Mouse (Mus musculus): ENCODE results near the gene Afmid. TPM values are rescaled to one million over a fixed set of nuclear protein-coding genes. Genes with fewer than 3 reads are reported as not detected.
"Not testable (repeated sequence)": the region's sequence is repeated elsewhere in the genome, so short reads cannot be mapped to it uniquely, and the experiment has no call there.

Afmid gene
- total RNA-seq, 2 experiments from 2014 or later: 7.8 to 11.5 TPM

- intact Hi-C loops (cut with DNase I): loop anchor here (10.0 kb wide), 3 partner anchors 118 to 748 kb away; no protein-coding TSS in a partner anchor
- no peak for DNase-seq
Observed at GRCm38 (mm10) chr11:117822728-117823241, 2.9 kb upstream of the Afmid start.

DNA sequence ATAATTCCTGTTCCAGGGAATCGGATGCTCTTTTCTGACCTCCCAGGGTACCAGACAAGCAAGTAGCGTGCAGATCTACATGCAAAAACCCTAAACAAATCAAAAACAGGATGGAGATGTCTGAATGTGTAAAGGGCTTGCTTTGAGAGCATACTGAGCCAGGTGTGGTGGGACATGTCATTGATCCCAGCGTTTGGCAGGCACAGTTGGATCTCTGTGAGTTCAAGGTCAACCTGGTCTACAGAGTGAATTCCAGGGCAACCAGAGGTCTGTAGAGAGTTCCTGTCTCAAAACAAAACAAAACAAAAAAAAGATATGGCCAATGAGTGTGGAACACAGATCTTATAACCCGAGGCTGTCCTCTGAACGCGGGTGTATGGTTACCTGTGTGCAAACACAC lies 2.3 kb upstream of the Afmid start:
- intact Hi-C loops (cut with DNase I): loop anchor here (10.0 kb wide), 3 partner anchors 119 to 749 kb away; no protein-coding TSS in a partner anchor
- no peak for DNase-seq

DNA sequence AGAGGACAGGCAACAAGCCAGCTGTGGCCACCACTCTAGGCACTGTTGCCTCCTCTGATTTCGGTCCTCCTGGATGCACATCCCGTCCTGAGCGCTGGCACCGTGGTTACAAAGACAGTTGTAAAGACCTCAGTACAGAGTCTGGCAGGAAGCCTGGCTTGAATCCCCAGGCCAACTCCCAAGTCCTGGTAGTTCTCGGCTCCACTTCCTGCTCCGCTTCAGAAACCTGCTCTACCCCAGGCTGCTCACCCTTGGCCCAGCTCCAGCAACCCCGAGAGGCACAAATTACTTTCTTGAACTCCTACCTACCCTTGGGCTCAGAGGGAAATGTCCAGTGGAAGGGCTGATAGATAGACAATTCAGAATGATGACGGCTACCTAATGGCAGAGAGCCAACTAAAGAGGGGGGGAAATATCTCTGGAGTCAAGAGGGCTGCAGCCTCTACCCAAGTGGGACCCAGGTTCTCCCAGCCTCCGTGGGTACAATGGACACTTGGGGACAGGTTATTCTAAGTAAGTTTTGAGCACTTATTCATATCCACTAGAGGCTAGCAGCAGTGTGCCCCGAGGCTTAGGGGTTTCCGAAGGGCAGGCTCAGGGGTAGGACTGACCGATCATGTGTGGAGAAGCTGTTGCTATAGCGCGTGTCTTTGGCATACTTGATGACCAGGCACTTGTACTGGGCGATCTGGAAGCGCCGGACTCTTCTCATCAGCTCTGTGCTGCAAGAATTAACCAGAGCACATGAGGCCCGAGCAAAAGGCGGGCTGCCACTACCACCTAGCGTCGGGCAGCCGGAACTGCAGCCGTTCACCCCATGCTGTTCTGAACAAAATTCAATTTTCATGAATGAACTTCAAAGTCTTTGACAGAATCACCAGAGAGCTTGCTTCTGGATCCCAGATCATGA lies 1.4 kb upstream of the Afmid start:
- DNase-seq: peak; percentile 79
- intact Hi-C loops (cut with DNase I): loop anchor here (2.0 to 10.0 kb wide), 4 partner anchors 120 to 750 kb away; no protein-coding TSS in a partner anchor

DNA sequence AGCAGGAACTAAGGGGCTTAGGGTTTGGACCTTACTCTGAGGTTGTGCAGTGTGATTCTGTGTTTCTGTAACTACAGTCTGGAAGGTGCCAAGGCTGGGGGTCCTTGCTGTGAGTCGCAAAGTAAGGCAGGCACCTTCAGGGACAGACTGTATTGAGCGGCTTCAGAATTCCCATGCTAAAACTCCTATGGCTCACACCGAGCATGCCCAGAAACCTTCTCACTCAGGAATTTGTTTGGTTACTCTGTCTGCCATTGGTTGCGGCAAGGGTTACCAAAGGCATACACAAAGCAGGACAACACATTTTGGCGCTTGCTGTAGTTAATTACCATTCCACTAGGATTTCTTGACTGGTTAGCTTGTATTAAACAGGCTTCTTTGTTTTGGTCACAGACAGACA lies 440 bp downstream of the Afmid start:
- no peak for DNase-seq
- intact Hi-C loops (cut with DNase I): loop anchor here (10.0 kb wide), 3 partner anchors 121 to 751 kb away; no protein-coding TSS in a partner anchor

DNA sequence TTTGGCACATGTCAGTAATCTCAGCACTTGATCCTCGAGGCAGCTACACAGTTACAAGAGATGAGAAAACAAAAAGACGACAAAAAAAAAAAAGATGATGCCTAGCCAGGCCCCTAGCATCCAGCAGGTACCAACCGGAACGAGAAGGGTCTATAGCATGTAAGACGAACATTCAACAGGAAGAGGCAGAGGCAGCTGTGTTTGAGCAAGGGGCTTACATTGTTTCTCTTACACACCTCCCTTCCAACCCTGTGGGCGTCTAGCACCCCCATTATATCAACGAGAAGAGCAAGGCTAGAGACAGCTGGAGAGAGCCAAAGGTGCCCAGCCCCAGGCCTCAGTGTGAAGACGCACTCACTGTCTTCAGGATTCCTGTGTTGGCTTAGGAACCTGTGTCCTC lies 1.2 kb downstream of the Afmid start:
- no peak for DNase-seq
- intact Hi-C loops (cut with DNase I): loop anchor here (10.0 kb wide), 3 partner anchors 122 to 752 kb away; no protein-coding TSS in a partner anchor

GRCm38 (mm10) chr11:117827386-117827785 lies 1.7 kb downstream of the Afmid start:
- no peak for DNase-seq
- intact Hi-C loops (cut with DNase I): loop anchor here (10.0 kb wide), 3 partner anchors 123 to 753 kb away; no protein-coding TSS in a partner anchor

GRCm38 (mm10) chr11:117828149-117828887 lies 2.6 kb downstream of the Afmid start:
- intact Hi-C loops (cut with DNase I): loop anchor here (10.0 kb wide), 3 partner anchors 124 to 754 kb away; no protein-coding TSS in a partner anchor

GRCm38 (mm10) chr11:117828888-117829604 lies 3.3 kb downstream of the Afmid start:
- intact Hi-C loops (cut with DNase I): loop anchor here (10.0 kb wide), 3 partner anchors 124 to 754 kb away; no protein-coding TSS in a partner anchor
- DNase-seq: peak; percentile 72

More at GRCm38 (mm10) chr11:117828149-117828887, 2.6 kb downstream of the Afmid start:
- peak; percentile 60 for DNase-seq

DNA sequence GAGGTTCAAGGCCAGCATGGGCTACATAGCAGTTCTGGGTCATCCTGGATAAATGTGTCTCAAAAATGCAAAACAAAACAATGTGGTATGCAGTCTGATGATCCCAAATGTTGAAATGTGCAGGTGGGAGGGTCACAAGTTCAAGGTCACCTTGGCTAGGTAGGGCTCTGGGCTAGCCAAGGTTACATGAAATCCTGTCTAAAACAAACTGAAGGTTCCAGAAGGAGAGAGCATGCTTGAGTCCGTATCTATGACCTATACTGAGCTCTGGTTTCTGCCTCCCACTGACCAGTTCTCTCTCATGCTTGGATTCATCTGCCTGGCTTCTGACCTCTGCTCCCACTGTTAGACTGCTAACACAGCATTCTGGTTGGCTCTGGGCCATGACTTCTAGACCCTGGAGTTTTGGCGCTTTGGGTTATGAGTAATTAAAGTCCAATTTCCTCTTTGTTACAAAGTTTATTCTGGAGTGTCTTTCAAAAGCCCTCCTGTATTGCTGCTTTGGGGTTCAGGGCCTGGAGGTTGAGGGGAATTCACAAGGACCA lies 4.0 kb downstream of the Afmid start:
- DNase-seq: no peak
- intact Hi-C loops (cut with DNase I): loop anchor here (10.0 kb wide), 3 partner anchors 125 to 755 kb away; no protein-coding TSS in a partner anchor

GRCm38 (mm10) chr11:117830401-117830800 lies 4.7 kb downstream of the Afmid start:
- no peak for DNase-seq
- intact Hi-C loops (cut with DNase I): no loop called here

- peak; percentile 69 for DNase-seq
- intact Hi-C loops (cut with DNase I): no loop called here
Observed at GRCm38 (mm10) chr11:117832086-117832969, 6.6 kb downstream of the Afmid start.

DNA sequence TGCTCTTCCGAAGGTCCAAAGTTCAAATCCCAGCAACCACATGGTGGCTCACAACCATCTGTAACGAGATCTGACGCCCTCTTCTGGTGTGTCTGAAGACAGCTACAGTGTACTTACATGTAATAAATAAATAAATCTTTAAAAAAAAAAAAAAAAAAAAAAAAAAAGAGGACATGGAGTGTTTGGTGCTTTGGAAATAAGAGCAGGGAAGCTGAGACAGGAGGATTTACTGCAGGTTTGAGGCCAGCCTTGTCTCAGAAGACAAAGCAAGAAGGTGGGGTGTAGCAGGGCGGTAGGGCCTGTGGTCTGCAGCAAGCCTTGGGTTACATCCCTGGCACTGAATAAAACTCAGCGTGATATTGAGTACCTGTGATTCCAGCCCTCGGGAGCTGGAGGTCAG lies 7.8 kb downstream of the Afmid start:
- intact Hi-C loops (cut with DNase I); DNase-seq: not testable (repeated sequence)

GRCm38 (mm10) chr11:117834086-117834485 lies 8.4 kb downstream of the Afmid start:
- intact Hi-C loops (cut with DNase I): no loop called here
- no peak for DNase-seq

- intact Hi-C loops (cut with DNase I): no loop called here
- peak; percentile 19 for DNase-seq
Observed at GRCm38 (mm10) chr11:117836306-117836705, 10.6 kb downstream of the Afmid start.

GRCm38 (mm10) chr11:117838572-117838971 lies 12.8 kb downstream of the Afmid start:
- intact Hi-C loops (cut with DNase I): no loop called here
- DNase-seq: peak; percentile 27

- intact Hi-C loops (cut with DNase I): no loop called here
- peak; percentile 34 for DNase-seq
Observed at GRCm38 (mm10) chr11:117839021-117839420, 13.3 kb downstream of the Afmid start.

DNA sequence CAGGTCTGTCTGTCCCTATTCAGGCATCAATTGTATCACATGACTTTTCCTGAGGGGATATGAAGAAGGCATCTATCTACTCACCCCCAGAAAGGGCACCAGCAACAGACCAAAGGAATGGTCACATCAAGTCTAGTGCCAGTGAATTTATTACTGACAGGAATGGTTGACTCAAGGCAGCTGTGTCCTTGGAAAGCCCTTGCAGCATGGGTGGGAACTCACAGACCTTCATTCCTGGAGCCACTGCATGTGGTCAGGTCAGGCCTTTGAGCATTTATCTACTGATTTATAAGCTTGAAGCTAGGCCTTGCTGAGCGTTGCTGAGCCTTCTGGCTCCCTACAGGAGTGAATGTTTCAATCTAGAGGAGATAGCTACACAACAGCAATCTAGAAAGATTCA lies 15.2 kb downstream of the Afmid start:
- intact Hi-C loops (cut with DNase I): no loop called here

DNA sequence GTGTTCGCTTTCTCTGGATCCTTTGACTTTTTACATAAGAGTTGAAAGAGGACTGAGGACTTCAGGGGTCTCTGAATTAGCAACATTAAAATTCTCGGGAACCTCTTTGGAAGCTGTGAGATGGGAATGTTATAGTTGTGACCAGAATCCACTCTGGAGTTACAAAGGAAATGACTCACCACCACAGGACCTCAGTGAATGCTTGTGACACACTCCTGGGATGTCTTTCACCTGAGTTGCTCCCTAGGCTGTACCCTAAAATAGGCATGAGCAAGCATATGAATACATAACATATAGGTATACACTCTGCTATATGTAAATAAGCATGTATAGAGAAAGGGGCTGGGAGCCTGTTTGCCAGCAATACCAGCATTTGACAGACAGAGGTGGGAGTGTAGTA lies 17.7 kb downstream of the Afmid start:
- DNase-seq: no peak
- intact Hi-C loops (cut with DNase I): no loop called here

More for the DNA sequence above, 15.2 kb downstream of the Afmid start:
- no peak for DNase-seq

GRCm38 (mm10) chr11:117844997-117845396 lies 19.3 kb downstream of the Afmid start:
- DNase-seq: no peak
- intact Hi-C loops (cut with DNase I): no loop called here

All from left cerebral cortex, postnatal 4 days (tissue).